Mouse (Mus musculus) forebrain, embryonic 10.5 days (tissue): Measurements from ENCODE around the gene Ccnb3. TPM values are rescaled to one million over a fixed set of nuclear protein-coding genes. Genes with fewer than 3 reads are reported as not detected.

Source experiments
- polyA plus RNA-seq: library from polyadenylated mRNA; unstranded; fragments of >200 nt; fragmentation: Nextera tagmentation; extraction: Ambion mirVana; gene quantifications from 2 replicates; pipeline ENCODE4 v1.2.1, GENCODE M21; 2016

The Ccnb3 gene
- polyA plus RNA-seq, 1 experiment from 2014 or later, result not detected

Other genes with a start within 250 kb of the Ccnb3 start
- gene Akap4, start 25.9 kb upstream of the Ccnb3 start, polyA plus RNA-seq, result not detected in 2 replicates